Mouse (Mus musculus) ES-Bruce4 (cell line): Measurements from ENCODE around the gene Hsd17b11. TPM values are rescaled to one million over a fixed set of nuclear protein-coding genes. Genes with fewer than 3 reads are reported as not detected.

Experiments used
- H3K27ac ChIP-seq: 2 replicates; pipeline ENCODE4 v1.5.1; 2012; ENCODE audit warnings: low read length, inconsistent platforms; ENCODE audit not compliant: insufficient read depth
- H3K27me3 ChIP-seq: 2 replicates; pipeline ENCODE4 v1.6.1; 2012; ENCODE audit warnings: mild to moderate bottlenecking, low read length, inconsistent platforms; ENCODE audit not compliant: control insufficient read depth, poor library complexity, insufficient read depth, severe bottlenecking
- H3K36me3 ChIP-seq: 2 replicates; pipeline ENCODE4 v1.6.1; 2012; ENCODE audit warnings: inconsistent platforms, mild to moderate bottlenecking, low read length, moderate library complexity; ENCODE audit not compliant: control insufficient read depth, poor library complexity, insufficient read depth, severe bottlenecking
- H3K4me1 ChIP-seq: one replicate; pipeline ENCODE4 v1.8.1; 2011; ENCODE audit warnings: low read length; ENCODE audit not compliant: control insufficient read depth, insufficient read depth
- H3K4me3 ChIP-seq: 2 replicates; pipeline ENCODE4 v1.5.1; 2011; ENCODE audit warnings: low read depth, mild to moderate bottlenecking, low read length
- H3K9ac ChIP-seq: 2 replicates; pipeline ENCODE4 v1.6.1; 2012; ENCODE audit warnings: low read depth, mild to moderate bottlenecking, inconsistent platforms; ENCODE audit not compliant: poor library complexity, severe bottlenecking
- H3K9me3 ChIP-seq: replicated peaks from 2 replicates; pipeline ENCODE4 v1.6.1; 2012; ENCODE audit warnings: mild to moderate bottlenecking, low read length, inconsistent platforms; ENCODE audit not compliant: control insufficient read depth, poor library complexity, insufficient read depth, severe bottlenecking
- CTCF ChIP-seq: IDR thresholded peaks from one replicate; pipeline ENCODE4 v1.8.1; 2011; ENCODE audit warnings: low read depth, low read length
- EP300 ChIP-seq: IDR thresholded peaks from 2 replicates; pipeline ENCODE4 v1.6.1; 2011; ENCODE audit warnings: low read depth, low read length; ENCODE audit not compliant: insufficient read depth
- POLR2A ChIP-seq: IDR thresholded peaks from one replicate; pipeline ENCODE4 v1.8.1; 2011; ENCODE audit warnings: low read length; ENCODE audit not compliant: insufficient read depth
- polyA plus RNA-seq: library from polyadenylated mRNA; stranded (reverse); fragments of >200 nt; gene quantifications from 2 replicates; pipeline ENCODE4 v1.2.4, GENCODE M21; 2011; ENCODE audit warnings: low read depth; ENCODE audit not compliant: missing spikeins, insufficient read depth, insufficient read length

The Hsd17b11 gene
- polyA plus RNA-seq, 1 experiment = 25.3 TPM

GRCm38 (mm10) chr5:104010261-104010660 lies 11.5 kb downstream of the Hsd17b11 start:
- Histone ChIP-seq H3K9ac (no peak overlapping the region), H3K4me3 (no peak overlapping the region), H3K27ac (no peak overlapping the region), H3K36me3 (peaks cover under 1% of the 10 kb centered on the region; the same call in 1 of the 2 replicates), H3K9me3 (no peaks in the 10 kb centered on the region), H3K27me3 (no peaks in the 10 kb centered on the region), H3K4me1 (no peaks in the 10 kb centered on the region)
- TF ChIP-seq POLR2A (no peak), CTCF (no peak)

- Histone ChIP-seq H3K36me3 (peaks cover 2% of the 10 kb centered on the region; the same call in 1 of the 2 replicates), H3K27me3 (no peaks in the 10 kb centered on the region), H3K9me3 (no peaks in the 10 kb centered on the region), H3K4me1 (no peaks in the 10 kb centered on the region), H3K27ac (no peak overlapping the region), H3K4me3 (no peak overlapping the region), H3K9ac (no peak overlapping the region)
- no peak for TF ChIP-seq EP300
- no peak for TF ChIP-seq CTCF
- no peak for TF ChIP-seq POLR2A
Measured at GRCm38 (mm10) chr5:104009421-104009820, 12.3 kb downstream of the Hsd17b11 start.

- TF ChIP-seq CTCF = no peak
- no peak for TF ChIP-seq EP300
- no peak for TF ChIP-seq POLR2A
- Histone ChIP-seq H3K4me3 (no peak overlapping the region), H3K9ac (no peak overlapping the region), H3K9me3 (no peaks in the 10 kb centered on the region), H3K27ac (no peak overlapping the region), H3K36me3 (peaks cover 2% of the 10 kb centered on the region; the same call in 1 of the 2 replicates), H3K27me3 (no peaks in the 10 kb centered on the region), H3K4me1 (no peaks in the 10 kb centered on the region)
Measured at GRCm38 (mm10) chr5:104007801-104008200, 13.9 kb downstream of the Hsd17b11 start.

- H3K9me3 ChIP-seq = no peaks in the 10 kb centered on the region
- H3K36me3 ChIP-seq = peaks cover 2% of the 10 kb centered on the region; the same call in 1 of the 2 replicates
- no peak for TF ChIP-seq POLR2A
- no peak for TF ChIP-seq EP300
- no peak for TF ChIP-seq CTCF
- H3K9ac ChIP-seq = no peak overlapping the region
- H3K27me3 ChIP-seq = no peaks in the 10 kb centered on the region
- H3K4me1 ChIP-seq = no peaks in the 10 kb centered on the region
- H3K27ac ChIP-seq = no peak overlapping the region
- no peak overlapping the region for H3K4me3 ChIP-seq
Measured at GRCm38 (mm10) chr5:104006811-104007210, 14.9 kb downstream of the Hsd17b11 start.

GRCm38 (mm10) chr5:104003955-104004354 lies 17.8 kb downstream of the Hsd17b11 start:
- Histone ChIP-seq H3K4me1 (no peaks in the 10 kb centered on the region), H3K36me3 (peaks cover 2% of the 10 kb centered on the region; the same call in 1 of the 2 replicates), H3K27ac (no peak overlapping the region), H3K4me3 (no peak overlapping the region), H3K9me3 (no peaks in the 10 kb centered on the region), H3K27me3 (no peaks in the 10 kb centered on the region), H3K9ac (no peak overlapping the region)
- TF ChIP-seq CTCF (no peak), EP300 (no peak), POLR2A (no peak)

GRCm38 (mm10) chr5:104003256-104003931 lies 18.3 kb downstream of the Hsd17b11 start:
- H3K36me3 ChIP-seq = peaks cover 2% of the 10 kb centered on the region; the same call in 1 of the 2 replicates
- H3K27ac ChIP-seq = peak overlapping the region; percentile 33
- peak overlapping the region; percentile 17; the same call in 1 of the 2 replicates for H3K4me3 ChIP-seq
- TF ChIP-seq POLR2A (no peak), CTCF (no peak), EP300 (no peak)
- H3K9ac ChIP-seq = peak overlapping the region; percentile 30; the same call in 1 of the 2 replicates
- H3K4me1 ChIP-seq = no peaks in the 10 kb centered on the region
- H3K27me3 ChIP-seq = no peaks in the 10 kb centered on the region
- H3K9me3 ChIP-seq = no peaks in the 10 kb centered on the region
